Comparison of ENCODE assay signal across 23 mouse cellular contexts in genomic region chr9:50351746-50352145, GRCm38 (mm10). TPM values are rescaled to one million over a fixed set of nuclear protein-coding genes. Genes with fewer than 3 reads are reported as not detected.
DNase-seq lines count a peak whose midpoint lies in the region; ATAC-seq lines count a peak whose summit lies in the region.
"Had no signal": no experiment of that assay in that cellular context is flagged by ENCODE, and none has a peak within 500 bp of the region (broad histone marks: within the 10 kb centered on the region; RNA-seq: fewer than 3 reads in every experiment).

No protein-coding gene starts in this region.

- H3K27me3 ChIP-seq in kidney, embryonic 14.5 days (ENCODE audit: control insufficient read depth, insufficient read depth, low read length): no peaks in the 10 kb centered on the region
- H3K27me3 ChIP-seq: embryonic facial prominence, embryonic 12.5 days; forebrain, embryonic 13.5 days; heart, embryonic 13.5 days; hindbrain, embryonic 13.5 days; midbrain, embryonic 15.5 days; neural tube, embryonic 12.5 days had no signal

- H3K36me3 ChIP-seq in kidney, embryonic 14.5 days (ENCODE audit: control insufficient read depth, insufficient read depth, low read length): no peaks in the 10 kb centered on the region
- H3K36me3 ChIP-seq: embryonic facial prominence, embryonic 12.5 days; heart, embryonic 13.5 days; hindbrain, embryonic 13.5 days; midbrain, embryonic 15.5 days; neural tube, embryonic 12.5 days had no signal

- H3K27ac ChIP-seq in kidney, embryonic 14.5 days (ENCODE audit: low read depth, low read length): no peak overlapping the region
- H3K27ac ChIP-seq: embryonic facial prominence, embryonic 12.5 days; forebrain, embryonic 13.5 days; heart, embryonic 13.5 days; hindbrain, embryonic 13.5 days; liver, embryonic 14.5 days; midbrain, embryonic 15.5 days; neural tube, embryonic 12.5 days; stomach, postnatal 0 days had no signal

- DNase-seq in kidney, adult 9 months: peak; percentile 20
- peak; percentile 42 for DNase-seq in brain, adult 2 months (ENCODE audit: low read depth, low spot score)
- DNase-seq in thymus, postnatal 36 days: peak; percentile 13 to 27
- no peak for DNase-seq in liver
- no peak for DNase-seq in adrenal gland, postnatal 25 days
- DNase-seq: cerebellum, adult 11-12 months; cerebellum, postnatal 14 days; heart, postnatal 14 days; layer of hippocampus, adult 9-11 months; lung, postnatal 4 days; right cerebral cortex, postnatal 14 days had no signal

- no peaks in the 10 kb centered on the region for H3K4me1 ChIP-seq in kidney, embryonic 14.5 days (ENCODE audit: control insufficient read depth, insufficient read depth, low read length)
- H3K4me1 ChIP-seq: embryonic facial prominence, embryonic 12.5 days; heart, embryonic 13.5 days; neural tube, embryonic 12.5 days had no signal

- no peak overlapping the region for H3K9ac ChIP-seq in kidney, embryonic 14.5 days (ENCODE audit: low read depth, low read length)
- H3K9ac ChIP-seq: embryonic facial prominence, embryonic 12.5 days; forebrain, embryonic 13.5 days; heart, embryonic 13.5 days; hindbrain, embryonic 13.5 days; liver, embryonic 14.5 days; midbrain, embryonic 15.5 days; neural tube, embryonic 12.5 days had no signal

- 58% methylated on average over 4 of the region's 4 CpGs for WGBS in kidney, embryonic 14.5 days

- ATAC-seq in kidney, embryonic 14.5 days (ENCODE audit: low FRiP score, low TSS enrichment): no peak
- peak; percentile 37; the same call in 1 of the 2 replicates for ATAC-seq in megakaryocyte progenitor cell, adult 5-6 weeks (replicated peaks; ENCODE audit: poor library complexity)
- ATAC-seq: CD4-positive, CD25-positive, alpha-beta regulatory T cell, adult 4 months; forebrain, embryonic 13.5 days; midbrain, embryonic 15.5 days had no signal

- H3K4me2 ChIP-seq in kidney, embryonic 14.5 days (replicated peaks; ENCODE audit: low read depth, low read length): no peak overlapping the region
- H3K4me2 ChIP-seq: embryonic facial prominence, embryonic 12.5 days; forebrain, embryonic 13.5 days; heart, embryonic 13.5 days; hindbrain, embryonic 13.5 days; midbrain, embryonic 15.5 days; neural tube, embryonic 12.5 days had no signal

- no peak overlapping the region for H3K4me3 ChIP-seq in kidney, embryonic 14.5 days (ENCODE audit: low read length)
- H3K4me3 ChIP-seq: embryonic facial prominence, embryonic 12.5 days; erythroblast, embryonic 14.5 days; forebrain, embryonic 13.5 days; heart, embryonic 13.5 days; hindbrain, embryonic 13.5 days; midbrain, embryonic 15.5 days; neural tube, embryonic 12.5 days had no signal

- no peaks in the 10 kb centered on the region for H3K9me3 ChIP-seq in kidney, embryonic 14.5 days (ENCODE audit: control insufficient read depth, low read length)
- H3K9me3 ChIP-seq: embryonic facial prominence, embryonic 12.5 days; forebrain, embryonic 13.5 days; heart, embryonic 13.5 days; hindbrain, embryonic 13.5 days; midbrain, embryonic 15.5 days; neural tube, embryonic 12.5 days had no signal

RNA-seq across cellular contexts. Expression of gene Rpl10-ps3, which starts 7.0 kb away (rescaled TPM):
- 335 and 349 TPM in 2 replicates for polyA plus RNA-seq in kidney, embryonic 14.5 days (2014; fragmentation: Nextera tagmentation; extraction: Ambion mirVana)
- total RNA-seq in megakaryocyte progenitor cell, adult 5-6 weeks (2015): 1,620 and 1,730 TPM in 2 replicates
- total RNA-seq in megakaryocyte progenitor cell, adult 5-6 weeks (2017): 240 and 354 TPM in 2 replicates
- 875 and 1,185 TPM in 2 replicates for total RNA-seq in adrenal gland, postnatal 25 days (2021)

Comparison
In these comparisons a context has a peak if more than half of its experiments do, and no peak if none do; other contexts are left out.
1. DNase-seq: peak in kidney, adult 9 months (single experiment), brain, adult 2 months (single experiment) and thymus, postnatal 36 days (2 of 2); none in liver (single experiment) and adrenal gland, postnatal 25 days (single experiment).